Mouse (Mus musculus) liver, embryonic 15.5 days (tissue): ENCODE results near the gene Fbxl14. TPM values are rescaled to one million over a fixed set of nuclear protein-coding genes. Genes with fewer than 3 reads are reported as not detected.

Experiments used
- ATAC-seq: fragments of 200-750 bp; cut with Nextera tagmentation; 2 replicates; pipeline ENCODE4 v1.8.0; 2017; ENCODE audit warnings: moderate number of reproducible peaks, mild to moderate bottlenecking, moderate library complexity; ENCODE audit not compliant: insufficient read depth
- H3K27ac ChIP-seq: fragments of 300-500 bp; sonication (generic); replicated peaks from 2 replicates; pipeline ENCODE4 v1.5.1; 2015; ENCODE audit warnings: mild to moderate bottlenecking, inconsistent platforms
- H3K27me3 ChIP-seq: fragments of 300-500 bp; sonication (generic); 2 replicates; pipeline ENCODE4 v1.6.1; 2015; ENCODE audit warnings: mild to moderate bottlenecking, inconsistent platforms
- H3K36me3 ChIP-seq: fragments of 300-500 bp; sonication (generic); replicated peaks from 2 replicates; pipeline ENCODE4 v1.6.1; 2015; ENCODE audit warnings: moderate library complexity, mild to moderate bottlenecking, inconsistent platforms
- H3K4me1 ChIP-seq: fragments of 300-500 bp; sonication (generic); replicated peaks from 2 replicates; pipeline ENCODE4 v1.6.1; 2015; ENCODE audit warnings: inconsistent platforms
- H3K4me2 ChIP-seq: fragments of 300-500 bp; sonication (generic); 2 replicates; pipeline ENCODE4 v1.6.1; 2015; ENCODE audit warnings: moderate library complexity, mild to moderate bottlenecking, inconsistent platforms
- H3K4me3 ChIP-seq: fragments of 300-500 bp; sonication (generic); replicated peaks from 2 replicates; pipeline ENCODE4 v1.5.1; 2015; ENCODE audit warnings: mild to moderate bottlenecking, inconsistent platforms
- H3K9ac ChIP-seq: fragments of 300-500 bp; sonication (generic); 2 replicates; pipeline ENCODE4 v1.6.1; 2015; ENCODE audit warnings: moderate library complexity, mild to moderate bottlenecking, inconsistent platforms
- H3K9me3 ChIP-seq: fragments of 300-500 bp; sonication (generic); replicated peaks from 2 replicates; pipeline ENCODE4 v1.6.1; 2016; ENCODE audit warnings: inconsistent platforms
- WGBS: fragments of 180-500 bp; shearing (Covaris S2); methylation state at CpG from one replicate; pipeline ENCODE4 v1.1.7; 2015; ENCODE audit warnings: mixed read lengths; ENCODE audit not compliant: insufficient replicate concordance; 5-methylcytosine and 5-hydroxymethylcytosine counted together
- polyA plus RNA-seq: library from polyadenylated mRNA; unstranded; fragments of >200 nt; fragmentation: Nextera tagmentation; extraction: Ambion mirVana; gene quantifications from 2 replicates; pipeline ENCODE4 v1.2.1, GENCODE M21; 2015

Fbxl14 gene
- polyA plus RNA-seq, 1 experiment from 2014 or later, result 2.1 TPM

GRCm38 (mm10) chr6:119500086-119500485 is 20.6 kb downstream of the Fbxl14 start:
- Histone ChIP-seq H3K9me3 (no peaks in the 10 kb centered on the region), H3K27ac (no peak overlapping the region), H3K9ac (no peak overlapping the region), H3K4me1 (0 out of 2 replicates have a peak, but pooled peaks cover 4% of the 10 kb centered on the region), H3K27me3 (no peaks in the 10 kb centered on the region), H3K4me3 (no peak overlapping the region), H3K36me3 (no peaks in the 10 kb centered on the region), H3K4me2 (no peak overlapping the region)
- no peak for ATAC-seq
- 30% methylated on average over 5 of the region's 5 CpGs for WGBS

DNA sequence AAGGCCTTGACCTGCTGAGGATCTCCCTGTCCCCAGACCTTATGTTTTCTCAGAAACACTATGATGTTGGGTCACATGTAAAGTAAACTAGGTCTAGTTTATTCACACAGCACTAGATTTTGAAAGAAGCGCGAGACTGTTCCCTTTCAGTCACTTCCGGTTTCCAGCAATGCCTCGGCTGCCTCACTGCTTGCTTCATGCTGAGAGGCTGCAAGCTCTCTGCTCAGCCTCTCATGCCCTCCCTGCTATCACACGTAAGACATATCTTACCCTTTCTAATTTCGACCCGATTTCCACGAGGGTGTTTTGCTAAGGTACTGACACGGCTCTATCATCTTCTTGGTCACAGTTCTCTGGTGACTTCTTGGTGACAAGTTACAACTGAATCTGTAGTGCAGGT is 22.6 kb downstream of the Fbxl14 start:
- Histone ChIP-seq H3K9ac (no peak overlapping the region), H3K4me2 (no peak overlapping the region), H3K4me3 (no peak overlapping the region), H3K27ac (no peak overlapping the region), H3K36me3 (no peaks in the 10 kb centered on the region), H3K9me3 (no peaks in the 10 kb centered on the region), H3K27me3 (no peaks in the 10 kb centered on the region), H3K4me1 (0 out of 2 replicates have a peak, but pooled peaks cover 4% of the 10 kb centered on the region)
- ATAC-seq, result no peak
- 35% methylated on average over 9 of the region's 9 CpGs for WGBS

- H3K4me2 ChIP-seq, result no peak overlapping the region
- no peak overlapping the region for H3K27ac ChIP-seq
- no peaks in the 10 kb centered on the region for H3K36me3 ChIP-seq
- H3K9ac ChIP-seq, result no peak overlapping the region
- H3K4me1 ChIP-seq, result no peaks in the 10 kb centered on the region
- WGBS, result 73% methylated on average over 8 of the region's 8 CpGs
- no peak for ATAC-seq
- no peak overlapping the region for H3K4me3 ChIP-seq
- H3K27me3 ChIP-seq, result no peaks in the 10 kb centered on the region
- H3K9me3 ChIP-seq, result no peaks in the 10 kb centered on the region
Measured at GRCm38 (mm10) chr6:119504756-119505155, 25.3 kb downstream of the Fbxl14 start.

DNA sequence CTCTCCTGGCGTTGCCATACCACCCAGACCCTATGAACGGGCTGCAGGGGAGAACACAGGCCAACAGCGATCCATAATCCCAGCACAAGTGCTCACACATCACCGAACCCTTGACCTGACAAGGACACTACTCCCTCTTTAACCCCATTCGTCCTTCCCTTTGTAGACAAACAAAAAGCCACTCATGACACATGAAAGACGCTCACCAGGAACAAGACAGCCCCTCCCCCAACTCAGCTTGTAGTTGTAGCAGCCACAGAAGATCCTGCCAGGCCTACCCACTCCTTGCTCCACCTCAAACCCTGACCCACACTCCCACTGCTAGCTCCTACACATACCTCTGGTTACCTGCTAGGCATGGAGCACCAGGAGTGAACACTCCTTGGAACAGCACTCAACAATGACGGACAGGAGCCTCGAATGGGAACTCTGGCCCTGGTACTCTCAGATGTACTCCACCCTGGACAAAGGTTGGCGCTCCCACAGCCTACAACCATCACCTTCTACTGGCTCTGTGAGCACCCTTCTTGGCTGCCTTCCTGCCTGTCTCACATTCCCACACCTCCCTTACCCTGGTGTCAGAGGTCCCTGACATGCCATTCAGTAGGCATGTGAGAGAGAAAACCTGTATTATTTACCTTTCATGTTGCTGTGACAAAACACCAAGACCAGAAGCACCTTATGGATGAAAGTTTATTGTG is 26.2 kb downstream of the Fbxl14 start:
- Histone ChIP-seq H3K36me3 (no peaks in the 10 kb centered on the region), H3K4me1 (no peaks in the 10 kb centered on the region), H3K9me3 (no peaks in the 10 kb centered on the region), H3K4me2 (no peak overlapping the region), H3K9ac (no peak overlapping the region), H3K4me3 (no peak overlapping the region), H3K27me3 (no peaks in the 10 kb centered on the region), H3K27ac (no peak overlapping the region)
- WGBS, result 66% methylated on average over 9 of the region's 9 CpGs
- no peak for ATAC-seq

- Histone ChIP-seq H3K27ac (no peak overlapping the region), H3K4me1 (no peaks in the 10 kb centered on the region), H3K9me3 (no peaks in the 10 kb centered on the region), H3K36me3 (no peaks in the 10 kb centered on the region), H3K9ac (no peak overlapping the region), H3K27me3 (no peaks in the 10 kb centered on the region), H3K4me3 (no peak overlapping the region), H3K4me2 (no peak overlapping the region)
- no peak for ATAC-seq
- 74% methylated on average over 6 of the region's 6 CpGs for WGBS
Measured at GRCm38 (mm10) chr6:119508221-119508620, 28.8 kb downstream of the Fbxl14 start.

GRCm38 (mm10) chr6:119508634-119509375 is 29.3 kb downstream of the Fbxl14 start:
- Histone ChIP-seq H3K4me1 (no peaks in the 10 kb centered on the region), H3K4me2 (no peak overlapping the region), H3K9me3 (no peaks in the 10 kb centered on the region), H3K4me3 (no peak overlapping the region), H3K27ac (no peak overlapping the region), H3K36me3 (no peaks in the 10 kb centered on the region), H3K9ac (no peak overlapping the region), H3K27me3 (no peaks in the 10 kb centered on the region)
- 52% methylated on average over 10 of the region's 10 CpGs for WGBS
- ATAC-seq, result no peak

- Histone ChIP-seq H3K36me3 (no peaks in the 10 kb centered on the region), H3K27me3 (no peaks in the 10 kb centered on the region), H3K4me2 (no peak overlapping the region), H3K4me1 (no peaks in the 10 kb centered on the region), H3K4me3 (no peak overlapping the region), H3K9me3 (no peaks in the 10 kb centered on the region), H3K27ac (no peak overlapping the region), H3K9ac (no peak overlapping the region)
- ATAC-seq, result no peak
- 73% methylated on average over 13 of the region's 13 CpGs for WGBS
Measured at GRCm38 (mm10) chr6:119509437-119510037, 30.1 kb downstream of the Fbxl14 start.

- Histone ChIP-seq H3K36me3 (no peaks in the 10 kb centered on the region), H3K9ac (no peak overlapping the region), H3K4me1 (no peaks in the 10 kb centered on the region), H3K9me3 (no peaks in the 10 kb centered on the region), H3K27ac (no peak overlapping the region), H3K27me3 (no peaks in the 10 kb centered on the region), H3K4me3 (no peak overlapping the region), H3K4me2 (no peak overlapping the region)
- WGBS, result 59% methylated on average over 11 of the region's 11 CpGs
- ATAC-seq, result no peak
Measured at GRCm38 (mm10) chr6:119512701-119513100, 33.2 kb downstream of the Fbxl14 start.

DNA sequence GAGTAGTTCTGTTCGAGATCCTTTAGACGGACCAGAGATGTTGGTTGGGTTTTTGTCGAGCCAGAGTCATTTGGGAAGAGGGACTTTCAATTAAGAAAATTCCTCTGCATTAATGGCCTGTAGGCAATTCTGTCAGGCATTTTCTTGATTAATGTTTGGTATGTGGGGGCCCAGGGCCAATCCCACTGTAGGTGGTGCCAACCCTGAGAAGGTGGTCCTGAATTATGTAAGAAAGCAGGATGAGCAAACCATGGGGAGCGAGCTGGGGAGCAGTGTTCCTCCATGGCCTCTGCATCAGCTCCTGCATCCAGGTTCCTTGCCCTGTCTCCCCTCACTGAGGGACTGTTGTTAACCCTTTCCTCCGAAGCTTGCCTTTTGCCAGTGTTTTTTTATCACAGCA is 34.0 kb downstream of the Fbxl14 start:
- Histone ChIP-seq H3K27me3 (no peaks in the 10 kb centered on the region), H3K27ac (no peak overlapping the region), H3K4me1 (no peaks in the 10 kb centered on the region), H3K4me2 (no peak overlapping the region), H3K36me3 (no peaks in the 10 kb centered on the region), H3K4me3 (no peak overlapping the region), H3K9ac (no peak overlapping the region), H3K9me3 (no peaks in the 10 kb centered on the region)
- 53% methylated on average over 5 of the region's 5 CpGs for WGBS
- no peak for ATAC-seq

GRCm38 (mm10) chr6:119514085-119514484 is 34.6 kb downstream of the Fbxl14 start:
- no peaks in the 10 kb centered on the region for H3K36me3 ChIP-seq
- H3K9me3 ChIP-seq, result no peaks in the 10 kb centered on the region
- WGBS, result 73% methylated on average over 7 of the region's 7 CpGs
- ATAC-seq, result no peak
- no peaks in the 10 kb centered on the region for H3K4me1 ChIP-seq
- no peak overlapping the region for H3K27ac ChIP-seq
- H3K4me3 ChIP-seq, result no peak overlapping the region
- no peaks in the 10 kb centered on the region for H3K27me3 ChIP-seq
- H3K9ac ChIP-seq, result no peak overlapping the region
- no peak overlapping the region for H3K4me2 ChIP-seq

DNA sequence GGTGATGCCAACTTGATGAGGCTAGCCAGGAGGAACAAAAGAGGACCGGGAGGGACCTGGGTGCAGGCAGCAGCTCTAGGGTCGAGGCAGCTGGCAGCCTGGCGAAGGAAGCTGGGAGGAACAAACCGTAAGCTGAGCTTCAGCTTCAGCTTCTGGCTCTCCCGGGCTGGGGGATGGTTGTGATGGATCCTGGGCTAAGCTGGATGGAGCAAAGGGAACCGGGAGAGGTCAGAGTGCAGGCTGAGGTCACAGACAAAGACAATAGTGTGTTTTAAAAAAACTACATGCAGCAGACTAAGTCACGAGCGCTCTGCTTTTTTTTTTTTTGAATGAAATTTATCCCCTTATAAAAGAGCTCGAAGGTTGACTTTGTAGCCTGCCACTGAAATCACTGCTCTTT is 41.3 kb downstream of the Fbxl14 start:
- no peaks in the 10 kb centered on the region for H3K9me3 ChIP-seq
- H3K27ac ChIP-seq, result no peak overlapping the region
- no peak overlapping the region for H3K9ac ChIP-seq
- no peaks in the 10 kb centered on the region for H3K4me1 ChIP-seq
- H3K27me3 ChIP-seq, result no peaks in the 10 kb centered on the region
- no peak for ATAC-seq
- H3K4me3 ChIP-seq, result no peak overlapping the region
- H3K36me3 ChIP-seq, result no peaks in the 10 kb centered on the region
- 41% methylated on average over 9 of the region's 9 CpGs for WGBS
- H3K4me2 ChIP-seq, result no peak overlapping the region
